Mouse (Mus musculus): ENCODE results near the gene Jakmip3. TPM values are rescaled to one million over a fixed set of nuclear protein-coding genes. Genes with fewer than 3 reads are reported as not detected.

Gene Jakmip3
- polyA plus RNA-seq, 1 experiment from 2014 or later = 0.19 TPM

DNA sequence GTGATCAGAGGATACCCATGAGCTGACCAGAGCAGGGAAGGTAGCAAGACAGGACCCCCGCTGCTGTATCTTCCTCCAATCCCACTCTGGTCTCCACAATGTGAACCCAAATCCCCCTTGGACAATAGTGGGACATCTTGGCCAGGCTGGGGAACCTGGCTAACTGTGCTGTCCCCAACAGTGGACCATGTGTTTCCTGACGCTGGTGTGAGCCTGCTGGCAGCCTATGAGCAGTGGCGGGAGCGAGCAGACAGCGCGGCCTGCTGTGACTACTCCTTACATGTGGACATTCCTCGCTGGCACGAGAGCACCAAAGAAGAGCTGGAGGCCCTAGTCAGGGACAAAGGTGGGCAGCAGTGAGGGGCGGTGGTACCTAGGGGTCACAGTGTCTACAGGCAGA, 151.2 kb downstream of the Jakmip3 start:
- H3K4me2 ChIP-seq = no peak overlapping the region
- peaks cover 3% of the 10 kb centered on the region; the same call in 1 of the 2 replicates for H3K36me3 ChIP-seq
- H3K27me3 ChIP-seq = peaks cover 25% of the 10 kb centered on the region
- H3K27ac ChIP-seq = no peak overlapping the region
- no peak overlapping the region for H3K4me3 ChIP-seq (replicated peaks)
- no peaks in the 10 kb centered on the region for H3K9me3 ChIP-seq (replicated peaks)
- no peak overlapping the region for H3K9ac ChIP-seq
- ATAC-seq (replicated peaks; ENCODE audit: low FRiP score) = no peak
- H3K4me1 ChIP-seq = peaks cover 8% of the 10 kb centered on the region
- WGBS = 89% methylated on average over 9 of the region's 9 CpGs

DNA sequence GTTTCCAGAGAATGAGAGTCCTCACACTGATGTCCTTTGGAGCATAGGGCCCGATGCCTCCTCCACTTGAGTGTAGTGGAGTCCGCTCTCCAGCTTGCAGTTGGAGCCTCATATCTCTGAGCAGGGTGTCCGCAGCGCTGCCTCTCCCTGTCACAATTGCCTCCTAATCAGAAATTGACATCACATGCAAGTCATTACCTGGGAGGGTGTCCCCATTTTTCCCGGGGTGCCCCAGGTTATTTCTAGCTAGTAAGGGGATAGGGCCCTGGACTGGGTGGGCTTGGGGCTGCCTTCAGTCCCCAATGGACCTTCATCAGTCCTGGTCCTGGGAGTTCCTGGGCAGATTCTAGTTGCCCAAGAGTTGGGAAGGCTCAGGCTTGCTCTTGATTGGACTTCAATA, 152.1 kb downstream of the Jakmip3 start:
- peaks cover 15% of the 10 kb centered on the region for H3K27me3 ChIP-seq
- no peaks in the 10 kb centered on the region for H3K9me3 ChIP-seq (replicated peaks)
- H3K27ac ChIP-seq = no peak overlapping the region
- H3K4me1 ChIP-seq = no peaks in the 10 kb centered on the region
- WGBS = 95% methylated on average over 5 of the region's 5 CpGs
- ATAC-seq (replicated peaks; ENCODE audit: low FRiP score) = no peak
- no peak overlapping the region for H3K4me2 ChIP-seq
- H3K9ac ChIP-seq = no peak overlapping the region
- peaks cover 3% of the 10 kb centered on the region; the same call in 1 of the 2 replicates for H3K36me3 ChIP-seq
- H3K4me3 ChIP-seq (replicated peaks) = no peak overlapping the region

DNA sequence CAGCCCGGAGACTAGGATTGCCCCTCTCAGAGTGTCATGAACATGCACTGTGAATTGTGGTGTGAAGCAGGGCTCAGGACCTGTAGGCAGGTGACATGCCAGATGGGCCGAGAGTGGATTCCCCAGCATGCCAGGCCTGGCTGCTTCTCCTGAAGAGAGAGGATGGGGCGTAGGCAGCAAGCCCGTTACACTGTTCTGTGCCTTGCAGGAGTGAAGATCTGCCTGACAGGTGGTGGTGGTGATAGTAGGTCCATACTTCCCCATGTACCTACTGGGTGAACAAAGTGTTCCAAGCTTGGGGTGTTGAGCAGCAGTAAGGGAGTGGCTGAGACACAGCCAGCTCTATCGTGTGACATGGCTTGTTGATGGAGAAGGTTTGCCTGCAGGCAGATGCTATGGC, 152.6 kb downstream of the Jakmip3 start:
- peaks cover 10% of the 10 kb centered on the region for H3K27me3 ChIP-seq
- H3K4me1 ChIP-seq = no peaks in the 10 kb centered on the region
- WGBS = 88% methylated on average over 5 of the region's 5 CpGs
- no peaks in the 10 kb centered on the region for H3K9me3 ChIP-seq (replicated peaks)
- no peak overlapping the region for H3K9ac ChIP-seq
- H3K4me3 ChIP-seq (replicated peaks) = no peak overlapping the region
- H3K27ac ChIP-seq = no peak overlapping the region
- H3K36me3 ChIP-seq = peaks cover 3% of the 10 kb centered on the region; the same call in 1 of the 2 replicates
- no peak for ATAC-seq (replicated peaks; ENCODE audit: low FRiP score)
- no peak overlapping the region for H3K4me2 ChIP-seq

DNA sequence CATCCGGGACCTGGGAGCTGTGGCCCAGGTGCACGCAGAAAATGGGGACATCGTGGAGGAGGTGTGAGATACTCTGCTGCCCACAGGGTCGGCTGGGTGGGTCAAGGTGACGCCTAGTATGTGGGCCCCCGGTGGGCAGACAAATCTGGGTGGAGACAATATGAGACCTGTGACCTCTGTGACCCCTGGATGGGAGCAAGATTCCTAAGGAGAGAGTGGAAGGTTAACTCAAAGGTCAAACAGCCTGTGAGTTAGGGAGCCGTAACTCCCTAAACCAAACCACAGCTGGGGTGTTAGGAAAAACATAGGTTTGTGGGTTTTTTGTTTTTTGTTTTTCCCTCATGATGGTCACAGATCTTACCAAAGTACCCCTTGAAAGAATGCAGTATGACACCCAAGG, 153.3 kb downstream of the Jakmip3 start:
- H3K4me2 ChIP-seq = no peak overlapping the region
- no peak for ATAC-seq (replicated peaks; ENCODE audit: low FRiP score)
- peaks cover 3% of the 10 kb centered on the region; the same call in 1 of the 2 replicates for H3K36me3 ChIP-seq
- H3K27me3 ChIP-seq = peaks cover 5% of the 10 kb centered on the region; the same call in 1 of the 2 replicates
- no peak overlapping the region for H3K27ac ChIP-seq
- H3K9ac ChIP-seq = no peak overlapping the region
- H3K4me1 ChIP-seq = no peaks in the 10 kb centered on the region
- WGBS = 75% methylated on average over 7 of the region's 7 CpGs
- H3K9me3 ChIP-seq (replicated peaks) = no peaks in the 10 kb centered on the region
- H3K4me3 ChIP-seq (replicated peaks) = no peak overlapping the region

- Histone ChIP-seq H3K9me3 (replicated peaks) (no peaks in the 10 kb centered on the region), H3K36me3 (peaks cover 3% of the 10 kb centered on the region; the same call in 1 of the 2 replicates), H3K4me3 (replicated peaks) (no peak overlapping the region), H3K27ac (no peak overlapping the region), H3K4me1 (no peaks in the 10 kb centered on the region), H3K9ac (no peak overlapping the region), H3K27me3 (no peaks in the 10 kb centered on the region), H3K4me2 (no peak overlapping the region)
- WGBS = 85% methylated on average over 6 of the region's 6 CpGs
- ATAC-seq (replicated peaks; ENCODE audit: low FRiP score) = no peak
These were observed 154.2 kb downstream of the Jakmip3 start for GRCm38 (mm10) chr7:139094761-139095160.

GRCm38 (mm10) chr7:139095282-139095681, 154.8 kb downstream of the Jakmip3 start:
- Histone ChIP-seq H3K27ac (no peak overlapping the region), H3K4me3 (replicated peaks) (no peak overlapping the region), H3K9ac (no peak overlapping the region), H3K9me3 (replicated peaks) (no peaks in the 10 kb centered on the region), H3K4me2 (no peak overlapping the region), H3K36me3 (peaks cover 3% of the 10 kb centered on the region; the same call in 1 of the 2 replicates), H3K4me1 (no peaks in the 10 kb centered on the region), H3K27me3 (no peaks in the 10 kb centered on the region)
- 84% methylated on average over 7 of the region's 7 CpGs for WGBS
- no peak for ATAC-seq (replicated peaks; ENCODE audit: low FRiP score)

DNA sequence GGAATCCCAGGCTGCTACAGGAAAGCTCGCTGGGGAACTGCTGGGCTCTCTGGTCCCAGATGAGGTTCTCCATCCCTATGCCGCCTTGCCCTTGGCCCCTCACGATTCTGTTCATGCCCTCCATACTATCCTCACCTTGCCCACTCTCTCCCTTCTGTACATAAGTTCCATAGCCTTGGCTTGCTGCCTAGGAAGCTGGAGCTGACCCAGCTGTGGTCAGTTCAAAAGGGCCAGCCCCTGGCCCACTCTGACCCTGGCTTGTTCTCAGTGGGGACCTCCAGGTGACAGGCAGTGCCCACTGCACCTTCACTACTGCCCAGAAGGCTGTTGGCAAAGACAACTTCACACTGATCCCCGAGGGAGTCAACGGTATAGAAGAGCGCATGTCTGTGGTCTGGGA, 155.9 kb downstream of the Jakmip3 start:
- no peak overlapping the region for H3K4me3 ChIP-seq (replicated peaks)
- WGBS = 90% methylated on average over 6 of the region's 6 CpGs
- no peaks in the 10 kb centered on the region for H3K27me3 ChIP-seq
- peaks cover 3% of the 10 kb centered on the region; the same call in 1 of the 2 replicates for H3K36me3 ChIP-seq
- no peak overlapping the region for H3K9ac ChIP-seq
- no peak overlapping the region for H3K27ac ChIP-seq
- H3K4me2 ChIP-seq = no peak overlapping the region
- H3K9me3 ChIP-seq (replicated peaks) = no peaks in the 10 kb centered on the region
- H3K4me1 ChIP-seq = no peaks in the 10 kb centered on the region
- no peak for ATAC-seq (replicated peaks; ENCODE audit: low FRiP score)

GRCm38 (mm10) chr7:139100531-139101095, 160.1 kb downstream of the Jakmip3 start:
- Histone ChIP-seq H3K27ac (no peak overlapping the region), H3K36me3 (no peaks in the 10 kb centered on the region), H3K4me2 (no peak overlapping the region), H3K27me3 (no peaks in the 10 kb centered on the region), H3K9ac (no peak overlapping the region), H3K4me3 (replicated peaks) (no peak overlapping the region), H3K4me1 (no peaks in the 10 kb centered on the region), H3K9me3 (replicated peaks) (no peaks in the 10 kb centered on the region)
- WGBS = 82% methylated on average over 12 of the region's 12 CpGs
- ATAC-seq (replicated peaks; ENCODE audit: low FRiP score) = no peak

DNA sequence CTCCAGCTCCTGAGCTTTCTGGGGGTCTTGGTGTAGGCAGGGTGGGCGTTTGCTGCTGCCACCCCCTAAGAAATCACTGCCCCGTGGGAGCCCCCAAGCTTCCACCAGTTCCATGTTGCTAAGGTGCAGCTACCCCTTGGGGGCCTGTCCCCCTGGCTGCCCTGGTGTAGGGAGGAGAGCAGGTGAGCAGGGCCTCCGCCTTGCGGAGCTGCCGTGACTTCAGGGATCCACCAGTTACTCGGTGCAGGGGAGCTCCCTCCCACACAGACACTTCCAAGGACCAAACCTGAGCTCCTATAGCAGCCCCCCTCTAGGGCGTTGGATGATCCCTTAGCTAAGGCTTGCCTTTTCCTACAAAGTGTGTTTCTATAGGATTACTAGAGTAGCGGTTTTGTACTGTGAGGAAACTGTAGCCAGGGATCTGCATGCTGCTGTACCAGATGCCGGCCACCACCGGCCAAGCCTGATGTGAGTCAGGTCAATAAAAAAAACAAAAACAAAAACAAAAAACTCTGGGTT, 160.8 kb downstream of the Jakmip3 start:
- WGBS = 66% methylated on average over 10 of the region's 10 CpGs
- H3K36me3 ChIP-seq = no peaks in the 10 kb centered on the region
- ATAC-seq (replicated peaks; ENCODE audit: low FRiP score) = no peak

GRCm38 (mm10) chr7:139101826-139102225, 161.3 kb downstream of the Jakmip3 start:
- Histone ChIP-seq H3K4me3 (replicated peaks) (no peak overlapping the region), H3K9me3 (replicated peaks) (no peaks in the 10 kb centered on the region), H3K27ac (no peak overlapping the region), H3K27me3 (no peaks in the 10 kb centered on the region), H3K4me1 (no peaks in the 10 kb centered on the region), H3K36me3 (no peaks in the 10 kb centered on the region), H3K4me2 (no peak overlapping the region), H3K9ac (no peak overlapping the region)
- 71% methylated on average over 3 of the region's 3 CpGs for WGBS
- ATAC-seq (replicated peaks; ENCODE audit: low FRiP score) = no peak

More for the DNA sequence above, 160.8 kb downstream of the Jakmip3 start:
- no peak overlapping the region for H3K9ac ChIP-seq
- no peak overlapping the region for H3K4me2 ChIP-seq
- no peak overlapping the region for H3K4me3 ChIP-seq (replicated peaks)
- H3K27ac ChIP-seq = no peak overlapping the region
- H3K9me3 ChIP-seq (replicated peaks) = no peaks in the 10 kb centered on the region
- no peaks in the 10 kb centered on the region for H3K4me1 ChIP-seq
- H3K27me3 ChIP-seq = no peaks in the 10 kb centered on the region

DNA sequence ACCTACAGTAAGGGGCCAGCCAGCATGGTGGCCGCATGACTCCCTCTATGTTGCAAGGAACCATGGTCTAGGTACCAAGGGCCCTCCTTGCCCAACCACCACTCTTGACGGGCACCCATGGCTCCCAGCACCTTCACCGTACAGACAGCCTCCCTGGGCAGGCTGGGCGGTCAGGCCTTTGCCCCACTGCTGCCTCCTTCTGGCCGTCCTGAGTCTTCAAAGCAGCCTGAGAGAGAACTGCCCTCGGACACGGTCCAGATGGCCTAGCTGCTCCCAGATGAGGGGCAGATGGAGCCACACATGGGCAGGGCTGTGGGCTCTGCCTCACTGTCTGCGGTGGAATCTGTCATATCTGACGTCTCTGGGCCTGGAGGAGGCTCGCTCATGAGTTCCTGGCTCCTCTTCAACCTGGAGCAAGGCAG, 163.4 kb downstream of the Jakmip3 start:
- H3K4me3 ChIP-seq (replicated peaks) = no peak overlapping the region
- no peak overlapping the region for H3K27ac ChIP-seq
- whole genome bisulfite sequencing = 60% methylated on average over 10 of the region's 10 CpGs
- no peaks in the 10 kb centered on the region for H3K9me3 ChIP-seq (replicated peaks)
- no peak for ATAC-seq (replicated peaks; ENCODE audit: low FRiP score)
- no peaks in the 10 kb centered on the region for H3K27me3 ChIP-seq
- no peaks in the 10 kb centered on the region for H3K4me1 ChIP-seq
- no peaks in the 10 kb centered on the region for H3K36me3 ChIP-seq
- no peak overlapping the region for H3K4me2 ChIP-seq
- H3K9ac ChIP-seq = no peak overlapping the region

GRCm38 (mm10) chr7:139105076-139105475, 164.5 kb downstream of the Jakmip3 start:
- no peak overlapping the region for H3K27ac ChIP-seq
- no peaks in the 10 kb centered on the region for H3K4me1 ChIP-seq
- 78% methylated on average over 5 of the region's 5 CpGs for WGBS
- H3K9me3 ChIP-seq (replicated peaks) = no peaks in the 10 kb centered on the region
- ATAC-seq (replicated peaks; ENCODE audit: low FRiP score) = no peak
- H3K9ac ChIP-seq = no peak overlapping the region
- H3K36me3 ChIP-seq = no peaks in the 10 kb centered on the region
- H3K27me3 ChIP-seq = no peaks in the 10 kb centered on the region
- no peak overlapping the region for H3K4me3 ChIP-seq (replicated peaks)
- H3K4me2 ChIP-seq = no peak overlapping the region

- Histone ChIP-seq H3K9ac (no peak overlapping the region), H3K4me3 (replicated peaks) (no peak overlapping the region), H3K36me3 (no peaks in the 10 kb centered on the region), H3K27ac (no peak overlapping the region), H3K27me3 (no peaks in the 10 kb centered on the region), H3K4me2 (no peak overlapping the region), H3K9me3 (replicated peaks) (no peaks in the 10 kb centered on the region), H3K4me1 (no peaks in the 10 kb centered on the region)
- WGBS = 92% methylated on average over 7 of the region's 7 CpGs
- ATAC-seq (replicated peaks; ENCODE audit: low FRiP score) = no peak
These were observed 165.2 kb downstream of the Jakmip3 start for GRCm38 (mm10) chr7:139105705-139106104.

Measured in kidney, embryonic 15.5 days (tissue).